Mouse (Mus musculus) spleen, adult 2 months (tissue): ENCODE data around the gene Abca1.

Source experiments
- CTCF ChIP-seq: fragments of 200-500 bp; IDR thresholded peaks from 2 replicates; pipeline ENCODE4 v1.5.1; 2011; ENCODE audit warnings: mild to moderate bottlenecking, inconsistent platforms; ENCODE audit not compliant: insufficient read depth, insufficient read length, insufficient replicate concordance; ENCODE audit errors: extremely low read depth
- POLR2A ChIP-seq: fragments of 200-500 bp; IDR thresholded peaks from 2 replicates; pipeline ENCODE4 v1.6.1; 2011; ENCODE audit warnings: low read depth, low read length, inconsistent platforms

GRCm38 (mm10) chr4:52986266-52986665 lies 173.4 kb downstream of the Abca1 start:
- TF ChIP-seq CTCF: no peak
- no peak for TF ChIP-seq POLR2A
